Mouse (Mus musculus): ENCODE results near the gene Polr1d. TPM values are rescaled to one million over a fixed set of nuclear protein-coding genes. Genes with fewer than 3 reads are reported as not detected.

The Polr1d gene
- 101 and 108 TPM in 2 replicates for polyA plus RNA-seq (2014; fragmentation: Nextera tagmentation; extraction: Ambion mirVana)

DNA sequence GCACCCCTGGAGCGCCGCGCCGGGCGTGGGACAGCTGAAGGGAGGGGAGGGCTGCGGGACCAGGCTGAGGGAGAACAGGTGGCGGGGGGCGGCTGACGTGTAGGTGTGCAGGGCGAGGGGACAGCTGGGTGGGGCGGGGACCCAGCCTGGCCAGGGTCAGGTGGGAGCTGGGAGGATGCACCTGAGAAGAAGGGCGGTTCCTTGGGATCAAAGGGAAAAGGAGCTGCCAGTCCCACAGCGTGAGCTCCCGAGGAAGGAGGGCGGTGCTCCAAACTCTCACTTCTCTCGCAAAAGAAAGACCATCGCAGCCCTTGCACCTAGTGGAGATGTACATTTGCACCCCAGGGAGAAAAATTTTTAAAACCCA is at the start of gene Polr1d:
Polr1d (plus strand) TSS at position 252 of the 367 bp plus-strand sequence.
- H3K9ac ChIP-seq (replicated peaks; ENCODE audit: low read depth, low read length), result peak within 1 kb of the TSS; percentile 62
- H3K4me1 ChIP-seq (ENCODE audit: control insufficient read depth, insufficient read depth, low read length), result peaks cover 14% of the 10 kb centered on the region
- ATAC-seq (ENCODE audit: low read depth), result no peak; the same call in 1 of the 2 replicates
- H3K9me3 ChIP-seq (ENCODE audit: control insufficient read depth, low read length), result no peaks in the 10 kb centered on the region
- 0% methylated on average over 16 of the region's 17 CpGs for WGBS
- no peaks in the 10 kb centered on the region for H3K27me3 ChIP-seq (ENCODE audit: control insufficient read depth, insufficient read depth, low read length)
- peak within 1 kb of the TSS; percentile 94 for H3K4me2 ChIP-seq (ENCODE audit: low read depth, low read length)
- peak within 1 kb of the TSS; percentile 77 for H3K4me3 ChIP-seq (ENCODE audit: low read depth, low read length)
- no peaks in the 10 kb centered on the region for H3K36me3 ChIP-seq (ENCODE audit: control insufficient read depth, insufficient read depth, low read length)
- peak within 1 kb of the TSS; percentile 82 for H3K27ac ChIP-seq (ENCODE audit: low read depth, low read length)

DNA sequence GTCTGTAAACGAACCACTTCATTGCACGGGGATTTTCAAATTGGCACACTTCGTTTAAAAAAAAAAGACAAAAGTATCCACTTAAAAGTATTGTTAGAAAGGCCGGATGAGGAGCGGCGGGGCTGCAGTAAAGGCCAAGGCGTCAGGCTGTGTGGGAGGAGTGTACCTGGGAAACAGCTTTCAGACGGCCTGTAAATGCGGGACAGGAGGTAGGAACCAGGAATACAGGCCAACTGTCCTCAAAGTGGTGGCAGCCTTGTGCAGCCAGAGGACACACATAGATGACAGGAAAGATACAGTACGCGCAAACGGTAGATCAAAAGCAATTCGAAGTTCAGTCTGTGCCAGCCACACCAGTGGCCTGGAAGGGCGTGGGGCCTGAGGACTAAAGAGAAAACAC is 45.6 kb upstream of the Polr1d start:
- ATAC-seq (ENCODE audit: low read depth), result no peak

DNA sequence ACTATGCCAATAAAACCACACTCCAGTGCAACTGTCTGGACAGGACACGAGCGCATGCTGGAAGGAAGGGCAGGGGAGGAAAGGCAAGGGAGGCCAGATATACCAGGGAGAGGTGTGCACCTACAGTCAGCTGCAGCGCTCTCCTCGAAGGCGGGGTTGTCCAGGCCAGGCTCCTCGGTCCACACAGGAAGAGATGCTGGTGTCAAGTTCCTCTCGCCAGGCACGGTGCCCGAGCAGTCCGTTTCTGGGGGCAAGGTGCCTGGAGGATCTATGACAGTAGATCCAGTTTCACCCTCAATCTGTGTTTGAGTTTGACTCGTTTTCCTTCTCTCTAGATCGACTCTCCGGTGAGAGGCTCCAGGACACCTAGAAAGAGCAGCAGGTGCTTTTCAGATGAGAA is 43.7 kb upstream of the Polr1d start:
- Histone ChIP-seq H3K36me3 (ENCODE audit: control insufficient read depth, insufficient read depth, low read length) (no peaks in the 10 kb centered on the region), H3K9ac (replicated peaks; ENCODE audit: low read depth, low read length) (no peak overlapping the region), H3K27me3 (ENCODE audit: control insufficient read depth, insufficient read depth, low read length) (no peaks in the 10 kb centered on the region), H3K9me3 (ENCODE audit: control insufficient read depth, low read length) (no peaks in the 10 kb centered on the region), H3K4me2 (ENCODE audit: low read depth, low read length) (no peak overlapping the region), H3K4me1 (ENCODE audit: control insufficient read depth, insufficient read depth, low read length) (no peaks in the 10 kb centered on the region), H3K4me3 (ENCODE audit: low read depth, low read length) (no peak overlapping the region), H3K27ac (ENCODE audit: low read depth, low read length) (no peak overlapping the region)
- no peak for ATAC-seq (ENCODE audit: low read depth)
- 90% methylated on average over 13 of the region's 13 CpGs for WGBS

More for the DNA sequence above, 45.6 kb upstream of the Polr1d start:
- Histone ChIP-seq H3K4me3 (ENCODE audit: low read depth, low read length) (no peak overlapping the region), H3K27ac (ENCODE audit: low read depth, low read length) (no peak overlapping the region), H3K36me3 (ENCODE audit: control insufficient read depth, insufficient read depth, low read length) (no peaks in the 10 kb centered on the region), H3K9me3 (ENCODE audit: control insufficient read depth, low read length) (no peaks in the 10 kb centered on the region), H3K4me1 (ENCODE audit: control insufficient read depth, insufficient read depth, low read length) (no peaks in the 10 kb centered on the region), H3K9ac (replicated peaks; ENCODE audit: low read depth, low read length) (no peak overlapping the region), H3K27me3 (ENCODE audit: control insufficient read depth, insufficient read depth, low read length) (no peaks in the 10 kb centered on the region), H3K4me2 (ENCODE audit: low read depth, low read length) (no peak overlapping the region)
- 83% methylated on average over 14 of the region's 14 CpGs for WGBS

DNA sequence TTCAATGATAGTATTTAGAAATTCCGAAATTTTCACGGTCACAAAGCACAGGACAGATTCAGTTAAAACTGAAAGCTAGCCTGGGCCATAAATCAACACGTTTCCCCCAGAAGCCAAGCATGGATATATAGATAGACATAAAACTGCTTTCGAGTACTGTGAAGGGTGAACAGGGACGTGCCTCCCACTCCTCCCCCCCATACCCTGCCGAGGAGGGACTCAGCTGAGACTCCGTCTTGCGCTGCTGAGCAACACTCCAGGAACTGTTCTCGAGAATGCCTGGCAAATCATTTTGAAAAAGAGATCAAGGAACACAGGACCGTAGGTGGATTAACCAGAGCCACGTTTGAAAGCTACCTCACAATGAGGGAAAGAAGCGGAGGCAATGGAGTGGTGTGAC is 42.6 kb upstream of the Polr1d start:
- H3K9ac ChIP-seq (replicated peaks; ENCODE audit: low read depth, low read length), result no peak overlapping the region
- no peaks in the 10 kb centered on the region for H3K9me3 ChIP-seq (ENCODE audit: control insufficient read depth, low read length)
- WGBS, result 50% methylated on average over 12 of the region's 12 CpGs
- H3K4me2 ChIP-seq (ENCODE audit: low read depth, low read length), result no peak overlapping the region
- no peak overlapping the region for H3K4me3 ChIP-seq (ENCODE audit: low read depth, low read length)
- no peaks in the 10 kb centered on the region for H3K27me3 ChIP-seq (ENCODE audit: control insufficient read depth, insufficient read depth, low read length)
- no peak overlapping the region for H3K27ac ChIP-seq (ENCODE audit: low read depth, low read length)
- no peak for ATAC-seq (ENCODE audit: low read depth)
- no peaks in the 10 kb centered on the region for H3K36me3 ChIP-seq (ENCODE audit: control insufficient read depth, insufficient read depth, low read length)
- no peaks in the 10 kb centered on the region for H3K4me1 ChIP-seq (ENCODE audit: control insufficient read depth, insufficient read depth, low read length)

DNA sequence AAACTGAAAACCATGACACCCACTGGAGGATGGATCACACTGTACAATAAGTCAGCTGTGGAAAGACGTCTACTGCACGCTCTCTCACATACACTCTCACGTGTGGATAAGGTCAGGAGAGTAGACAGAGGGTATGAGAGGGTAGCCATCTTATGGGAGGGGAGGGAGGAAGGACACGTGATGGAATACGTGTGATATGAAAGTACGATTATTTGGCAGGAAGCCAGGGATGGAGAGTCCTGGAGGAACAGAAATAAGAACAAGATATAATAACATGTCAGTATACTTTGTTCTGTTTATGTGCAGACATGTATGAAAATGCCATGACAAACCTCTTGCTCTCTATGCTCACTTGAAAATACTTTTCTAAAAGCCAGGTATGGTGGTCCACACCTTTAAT is 41.5 kb upstream of the Polr1d start:
- no peaks in the 10 kb centered on the region for H3K36me3 ChIP-seq (ENCODE audit: control insufficient read depth, insufficient read depth, low read length)
- no peak overlapping the region for H3K27ac ChIP-seq (ENCODE audit: low read depth, low read length)
- H3K9me3 ChIP-seq (ENCODE audit: control insufficient read depth, low read length), result no peaks in the 10 kb centered on the region
- H3K4me2 ChIP-seq (ENCODE audit: low read depth, low read length), result no peak overlapping the region
- no peak overlapping the region for H3K4me3 ChIP-seq (ENCODE audit: low read depth, low read length)
- no peaks in the 10 kb centered on the region for H3K27me3 ChIP-seq (ENCODE audit: control insufficient read depth, insufficient read depth, low read length)
- H3K4me1 ChIP-seq (ENCODE audit: control insufficient read depth, insufficient read depth, low read length), result no peaks in the 10 kb centered on the region
- no peak overlapping the region for H3K9ac ChIP-seq (replicated peaks; ENCODE audit: low read depth, low read length)
- ATAC-seq (ENCODE audit: low read depth), result no peak
- WGBS, result 82% methylated on average over 6 of the region's 6 CpGs

DNA sequence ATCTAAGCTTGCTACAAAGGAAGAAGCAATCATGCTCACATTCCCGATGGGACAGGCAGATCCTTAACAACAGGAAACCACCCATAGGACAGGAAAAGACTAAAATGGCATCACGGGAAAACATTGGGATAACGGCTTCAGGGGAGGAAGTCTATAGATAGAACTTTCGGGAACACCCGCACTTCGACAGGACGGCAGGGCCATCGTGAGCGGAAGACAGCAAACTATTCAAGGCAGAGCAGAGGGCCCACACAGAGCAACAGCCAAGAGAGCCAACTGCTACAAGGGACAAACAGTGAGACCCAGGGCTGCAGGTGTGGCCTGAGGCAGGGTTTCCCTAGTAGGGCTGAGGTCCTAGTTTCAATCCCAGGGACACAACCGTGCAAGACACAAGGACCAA is 40.8 kb upstream of the Polr1d start:
- H3K27ac ChIP-seq (ENCODE audit: low read depth, low read length), result no peak overlapping the region
- no peak for ATAC-seq (ENCODE audit: low read depth)
- 90% methylated on average over 10 of the region's 10 CpGs for WGBS

DNA sequence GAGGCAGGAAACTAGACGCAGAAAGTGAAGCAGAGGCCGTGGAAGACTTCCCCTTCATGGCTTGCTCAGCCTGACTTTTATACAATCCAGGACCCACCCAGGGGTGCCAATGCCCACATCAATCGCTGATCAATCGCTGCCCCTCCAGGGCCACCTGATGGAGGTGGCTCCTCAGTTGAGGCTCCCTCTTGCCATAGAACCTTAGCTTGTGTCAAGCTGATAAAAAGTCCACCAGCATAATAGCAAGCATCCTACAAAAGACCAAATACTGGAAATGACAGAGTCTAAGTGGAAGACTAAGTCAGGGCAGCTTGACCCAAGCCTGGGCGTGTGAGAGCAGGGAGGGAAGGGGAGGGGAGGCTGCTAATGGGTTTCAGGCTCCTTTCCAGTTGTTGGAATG is 40.2 kb upstream of the Polr1d start:
- WGBS, result 85% methylated on average over 5 of the region's 5 CpGs
- Histone ChIP-seq H3K4me2 (ENCODE audit: low read depth, low read length) (no peak overlapping the region), H3K9me3 (ENCODE audit: control insufficient read depth, low read length) (no peaks in the 10 kb centered on the region), H3K36me3 (ENCODE audit: control insufficient read depth, insufficient read depth, low read length) (no peaks in the 10 kb centered on the region), H3K4me1 (ENCODE audit: control insufficient read depth, insufficient read depth, low read length) (no peaks in the 10 kb centered on the region), H3K4me3 (ENCODE audit: low read depth, low read length) (no peak overlapping the region), H3K9ac (replicated peaks; ENCODE audit: low read depth, low read length) (no peak overlapping the region), H3K27ac (ENCODE audit: low read depth, low read length) (no peak overlapping the region), H3K27me3 (ENCODE audit: control insufficient read depth, insufficient read depth, low read length) (no peaks in the 10 kb centered on the region)
- no peak for ATAC-seq (ENCODE audit: low read depth)

More for the DNA sequence above, 40.8 kb upstream of the Polr1d start:
- no peaks in the 10 kb centered on the region for H3K4me1 ChIP-seq (ENCODE audit: control insufficient read depth, insufficient read depth, low read length)
- H3K9ac ChIP-seq (replicated peaks; ENCODE audit: low read depth, low read length), result no peak overlapping the region
- no peaks in the 10 kb centered on the region for H3K9me3 ChIP-seq (ENCODE audit: control insufficient read depth, low read length)
- no peaks in the 10 kb centered on the region for H3K27me3 ChIP-seq (ENCODE audit: control insufficient read depth, insufficient read depth, low read length)
- no peaks in the 10 kb centered on the region for H3K36me3 ChIP-seq (ENCODE audit: control insufficient read depth, insufficient read depth, low read length)
- no peak overlapping the region for H3K4me2 ChIP-seq (ENCODE audit: low read depth, low read length)
- no peak overlapping the region for H3K4me3 ChIP-seq (ENCODE audit: low read depth, low read length)

DNA sequence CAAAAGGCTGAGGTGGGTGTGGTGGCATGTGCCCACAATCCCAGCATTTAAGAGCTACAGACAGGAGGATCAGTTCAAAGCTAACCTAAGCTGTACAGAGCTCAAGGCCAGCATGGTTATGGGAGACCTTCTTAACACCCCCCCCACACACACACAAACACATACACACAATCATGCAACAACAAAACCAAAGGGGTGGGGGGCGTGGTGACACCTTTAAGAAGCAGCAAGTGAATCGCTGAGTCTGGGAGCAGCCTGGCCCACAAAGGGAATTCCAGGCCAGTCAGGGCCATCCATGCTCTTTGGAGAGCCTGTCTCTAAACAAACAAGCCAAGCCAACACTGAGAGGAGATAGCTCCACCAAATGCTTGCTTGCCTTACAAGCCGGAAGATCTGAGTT is 39.2 kb upstream of the Polr1d start:
- Histone ChIP-seq H3K9ac (replicated peaks; ENCODE audit: low read depth, low read length) (no peak overlapping the region), H3K27me3 (ENCODE audit: control insufficient read depth, insufficient read depth, low read length) (no peaks in the 10 kb centered on the region), H3K4me2 (ENCODE audit: low read depth, low read length) (no peak overlapping the region), H3K4me1 (ENCODE audit: control insufficient read depth, insufficient read depth, low read length) (peaks cover 2% of the 10 kb centered on the region), H3K36me3 (ENCODE audit: control insufficient read depth, insufficient read depth, low read length) (no peaks in the 10 kb centered on the region), H3K9me3 (ENCODE audit: control insufficient read depth, low read length) (no peaks in the 10 kb centered on the region), H3K4me3 (ENCODE audit: low read depth, low read length) (no peak overlapping the region), H3K27ac (ENCODE audit: low read depth, low read length) (no peak overlapping the region)
- 62% methylated on average over 3 of the region's 3 CpGs for WGBS
- no peak for ATAC-seq (ENCODE audit: low read depth)

DNA sequence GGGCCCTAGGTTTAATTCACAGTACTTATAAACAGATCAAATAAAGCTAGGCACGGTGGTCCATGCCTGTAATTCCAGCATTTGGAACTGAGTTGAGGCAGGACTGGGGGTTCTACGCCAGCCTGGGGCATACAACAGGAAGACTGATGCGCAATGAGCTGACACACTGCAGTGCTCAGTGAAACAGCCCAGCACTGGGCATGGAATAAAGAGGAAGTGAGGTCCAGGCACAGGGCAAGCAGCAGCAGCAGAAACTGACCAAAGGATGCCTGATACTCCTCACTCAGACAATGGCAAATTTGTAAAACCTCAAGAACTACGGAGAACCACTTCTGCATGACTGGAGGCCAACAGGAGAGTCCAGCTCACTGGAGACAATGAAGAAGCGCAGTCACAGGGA is 37.5 kb upstream of the Polr1d start:
- no peak overlapping the region for H3K27ac ChIP-seq (ENCODE audit: low read depth, low read length)
- no peak overlapping the region for H3K9ac ChIP-seq (replicated peaks; ENCODE audit: low read depth, low read length)
- H3K27me3 ChIP-seq (ENCODE audit: control insufficient read depth, insufficient read depth, low read length), result no peaks in the 10 kb centered on the region
- peaks cover 11% of the 10 kb centered on the region for H3K4me1 ChIP-seq (ENCODE audit: control insufficient read depth, insufficient read depth, low read length)
- H3K9me3 ChIP-seq (ENCODE audit: control insufficient read depth, low read length), result no peaks in the 10 kb centered on the region
- no peak overlapping the region for H3K4me3 ChIP-seq (ENCODE audit: low read depth, low read length)
- no peaks in the 10 kb centered on the region for H3K36me3 ChIP-seq (ENCODE audit: control insufficient read depth, insufficient read depth, low read length)
- 73% methylated on average over 5 of the region's 5 CpGs for WGBS
- no peak overlapping the region for H3K4me2 ChIP-seq (ENCODE audit: low read depth, low read length)
- no peak for ATAC-seq (ENCODE audit: low read depth)
